Mouse (Mus musculus): ENCODE data around the gene D430041D05Rik. TPM values are rescaled to one million over a fixed set of nuclear protein-coding genes. Genes with fewer than 3 reads are reported as not detected.
A peak's percentile ranks its signal among the peaks of the same experiment; 100 is the strongest.
"Not testable (repeated sequence)": the region's sequence is repeated elsewhere in the genome, so short reads cannot be mapped to it uniquely, and the experiment has no call there.

Gene D430041D05Rik
- polyA plus RNA-seq, 1 experiment from 2014 or later = 2.4 TPM

DNA sequence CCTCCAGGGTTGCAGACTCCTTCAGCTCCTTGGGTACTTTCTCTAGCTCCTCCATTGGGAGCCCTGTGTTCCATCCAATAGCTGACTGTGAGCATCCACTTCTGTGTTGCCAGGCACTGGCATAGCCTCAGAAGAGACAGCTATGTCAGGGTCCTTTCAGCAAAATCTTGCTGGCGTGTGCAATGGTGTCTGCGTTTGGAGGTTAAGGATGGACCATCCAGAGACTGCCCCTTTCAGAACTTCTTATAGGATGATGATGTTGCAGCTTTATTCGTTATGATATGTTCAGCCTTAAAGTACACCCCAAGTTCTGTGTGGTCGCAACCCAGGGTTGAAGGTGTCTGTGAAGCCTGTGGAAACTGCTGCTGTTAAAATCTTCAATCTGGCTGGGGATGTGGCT is 313.4 kb downstream of the D430041D05Rik start:
- H3K4me1 ChIP-seq (ENCODE audit: control insufficient read depth, insufficient read depth, low read length); H3K27ac ChIP-seq (ENCODE audit: low read depth, low read length); H3K9me3 ChIP-seq (ENCODE audit: control insufficient read depth, low read length); ATAC-seq (ENCODE audit: low FRiP score); H3K27me3 ChIP-seq (ENCODE audit: control insufficient read depth, insufficient read depth, low read length); DNase-seq (ENCODE audit: low spot score, missing footprints); H3K36me3 ChIP-seq (ENCODE audit: control insufficient read depth, insufficient read depth, low read length); H3K4me3 ChIP-seq (ENCODE audit: low read depth, low read length); H3K9ac ChIP-seq (ENCODE audit: low read length): not testable (repeated sequence)
- 98% methylated on average over 4 of the region's 4 CpGs for WGBS
- H3K4me2 ChIP-seq = 0 out of 2 replicates have a peak overlapping the region, but pooled peaks have one; percentile 7

DNA sequence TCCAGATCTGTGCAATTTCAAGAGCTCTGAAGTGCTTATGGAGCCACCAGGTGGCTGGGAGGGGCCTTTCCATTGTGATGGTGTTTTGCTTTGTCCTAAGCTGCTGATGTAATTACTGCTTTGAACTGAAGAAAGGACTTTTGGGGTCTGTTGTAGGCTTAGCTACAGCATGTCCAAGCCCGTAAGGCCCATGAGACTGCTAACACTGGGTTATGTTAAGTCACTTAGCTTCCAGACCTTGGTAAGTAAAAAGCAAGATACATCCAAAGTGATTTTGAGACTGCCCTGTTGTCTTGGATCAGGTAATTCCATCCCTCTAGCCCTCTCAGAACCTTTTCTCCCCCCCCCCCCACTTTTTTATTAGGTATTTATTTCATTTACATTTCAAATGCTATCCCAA is 314.0 kb downstream of the D430041D05Rik start:
- DNase-seq (ENCODE audit: low spot score, missing footprints); H3K27ac ChIP-seq (ENCODE audit: low read depth, low read length); H3K9ac ChIP-seq (ENCODE audit: low read length); H3K27me3 ChIP-seq (ENCODE audit: control insufficient read depth, insufficient read depth, low read length); H3K36me3 ChIP-seq (ENCODE audit: control insufficient read depth, insufficient read depth, low read length); H3K4me1 ChIP-seq (ENCODE audit: control insufficient read depth, insufficient read depth, low read length); H3K4me3 ChIP-seq (ENCODE audit: low read depth, low read length); H3K9me3 ChIP-seq (ENCODE audit: control insufficient read depth, low read length): not testable (repeated sequence)
- WGBS = 22% methylated on average over 1 of the region's 1 CpGs
- 0 out of 2 replicates have a peak overlapping the region, but pooled peaks have one; percentile 60 for H3K4me2 ChIP-seq
- ATAC-seq (ENCODE audit: low FRiP score) = 0 out of 2 replicates have a peak, but pooled peaks have one; percentile 38

GRCm38 (mm10) chr2:104096256-104096655 is 314.6 kb downstream of the D430041D05Rik start:
- Histone ChIP-seq H3K4me2 (peak overlapping the region; percentile 60), H3K9me3 (ENCODE audit: control insufficient read depth, low read length) (no peaks in the 10 kb centered on the region), H3K4me1 (ENCODE audit: control insufficient read depth, insufficient read depth, low read length) (peaks cover 9% of the 10 kb centered on the region; the same call in 1 of the 2 replicates), H3K27ac (ENCODE audit: low read depth, low read length) (peak overlapping the region; percentile 78), H3K27me3 (ENCODE audit: control insufficient read depth, insufficient read depth, low read length) (no peaks in the 10 kb centered on the region), H3K4me3 (ENCODE audit: low read depth, low read length) (peak overlapping the region; percentile 43), H3K9ac (ENCODE audit: low read length) (peak overlapping the region; percentile 67), H3K36me3 (ENCODE audit: control insufficient read depth, insufficient read depth, low read length) (no peaks in the 10 kb centered on the region)
- WGBS = 41% methylated on average over 10 of the region's 10 CpGs
- ATAC-seq (ENCODE audit: low FRiP score) (peak; percentile 54; the same call in 1 of the 2 replicates), DNase-seq (ENCODE audit: low spot score, missing footprints) (peak; percentile 88)

- peak within 1 kb of the TSS; percentile 67 for H3K9ac ChIP-seq (ENCODE audit: low read length)
- H3K27me3 ChIP-seq (ENCODE audit: control insufficient read depth, insufficient read depth, low read length) = no peaks in the 10 kb centered on the region
- no peaks in the 10 kb centered on the region for H3K36me3 ChIP-seq (ENCODE audit: control insufficient read depth, insufficient read depth, low read length)
- ATAC-seq (ENCODE audit: low FRiP score) = peak; percentile 91
- H3K4me1 ChIP-seq (ENCODE audit: control insufficient read depth, insufficient read depth, low read length) = peaks cover 9% of the 10 kb centered on the region; the same call in 1 of the 2 replicates
- peak within 1 kb of the TSS; percentile 43 for H3K4me3 ChIP-seq (ENCODE audit: low read depth, low read length)
- peak within 1 kb of the TSS; percentile 60 for H3K4me2 ChIP-seq
- H3K27ac ChIP-seq (ENCODE audit: low read depth, low read length) = peak within 1 kb of the TSS; percentile 78
- no peaks in the 10 kb centered on the region for H3K9me3 ChIP-seq (ENCODE audit: control insufficient read depth, low read length)
- WGBS = 5% methylated on average over 15 of the region's 15 CpGs
- peak; percentile 97 for DNase-seq (ENCODE audit: low spot score, missing footprints)
Measured at GRCm38 (mm10) chr2:104095741-104096213, 315.0 kb downstream of the D430041D05Rik start, which contains the start of gene Cd59a. Gene Cd59a, plus strand, starts transcription at chr2:104095801.

DNA sequence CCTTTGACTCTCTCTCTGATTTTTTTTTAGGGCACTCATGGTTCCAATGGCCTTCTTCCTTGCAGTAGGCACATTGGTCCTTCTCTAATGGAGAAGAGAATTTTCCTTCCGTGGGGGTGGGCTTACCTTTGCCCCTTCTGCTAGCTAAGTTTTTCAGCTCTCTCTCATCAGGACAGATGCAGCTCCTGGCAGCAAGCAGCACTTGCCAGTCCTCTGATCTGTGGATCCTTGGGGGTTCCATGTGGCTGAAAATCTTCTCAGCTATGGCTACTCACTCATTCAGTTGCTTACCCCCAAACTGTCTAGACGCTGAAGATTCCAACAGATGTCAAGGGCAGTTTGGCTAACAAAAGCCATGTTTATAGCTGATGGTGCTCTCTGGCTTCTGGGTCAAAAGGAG is 317.5 kb downstream of the D430041D05Rik start:
- Histone ChIP-seq H3K27me3 (ENCODE audit: control insufficient read depth, insufficient read depth, low read length) (no peaks in the 10 kb centered on the region), H3K9ac (ENCODE audit: low read length) (no peak overlapping the region), H3K4me3 (ENCODE audit: low read depth, low read length) (no peak overlapping the region), H3K36me3 (ENCODE audit: control insufficient read depth, insufficient read depth, low read length) (no peaks in the 10 kb centered on the region), H3K27ac (ENCODE audit: low read depth, low read length) (no peak overlapping the region), H3K4me1 (ENCODE audit: control insufficient read depth, insufficient read depth, low read length) (peaks cover 9% of the 10 kb centered on the region; the same call in 1 of the 2 replicates), H3K9me3 (ENCODE audit: control insufficient read depth, low read length) (no peaks in the 10 kb centered on the region), H3K4me2 (no peak overlapping the region)
- WGBS = 82% methylated on average over 2 of the region's 2 CpGs
- DNase-seq (ENCODE audit: low spot score, missing footprints) = no peak
- no peak for ATAC-seq (ENCODE audit: low FRiP score)

MicroRNAs within 50 kb of the gene (microRNA counts, 519-probe panel; counts per million panel counts)
- microRNA mmu-miR-1902 = not detected

Small RNA genes lying within 50 kb of the gene (microRNA-seq; reads per million reads assigned to microRNA genes)
- not detected for gene Mir1902

Other genes with a start within 250 kb of the D430041D05Rik start
- gene Hipk3, start 83.4 kb upstream of the D430041D05Rik start, polyA plus RNA-seq (2014; fragmentation: Nextera tagmentation; extraction: Ambion mirVana) = 10.7 and 11.3 TPM in 2 replicates
- 94.8 and 106 TPM in 2 replicates for gene Cstf3, start 179.5 kb upstream of the D430041D05Rik start, polyA plus RNA-seq (2014; fragmentation: Nextera tagmentation; extraction: Ambion mirVana)

Data from midbrain, embryonic 11.5 days (tissue).